ENCODE assay signal across 7 mouse cellular contexts in genomic region chr8:84902920-84903661, GRCm38 (mm10). TPM values are rescaled to one million over a fixed set of nuclear protein-coding genes. Genes with fewer than 3 reads are reported as not detected.
DNase-seq lines count a peak whose midpoint lies in the region; ATAC-seq lines count a peak whose summit lies in the region.

No protein-coding gene starts in this region.

- H3K9me3 ChIP-seq in embryonic facial prominence, embryonic 11.5 days (replicated peaks; ENCODE audit: control insufficient read depth, low read length), result no peaks in the 10 kb centered on the region
- no peaks in the 10 kb centered on the region for H3K9me3 ChIP-seq in limb, embryonic 10.5 days (replicated peaks)
- no peaks in the 10 kb centered on the region for H3K9me3 ChIP-seq in midbrain, embryonic 12.5 days

- peak overlapping the region; percentile 61 for H3K4me3 ChIP-seq in embryonic facial prominence, embryonic 11.5 days (ENCODE audit: low read depth, low read length)
- H3K4me3 ChIP-seq in limb, embryonic 10.5 days, result peak overlapping the region; percentile 75
- H3K4me3 ChIP-seq in midbrain, embryonic 12.5 days, result peak overlapping the region; percentile 56

- H3K36me3 ChIP-seq in embryonic facial prominence, embryonic 11.5 days (replicated peaks; ENCODE audit: control insufficient read depth, insufficient read depth, low read depth, low read length), result no peaks in the 10 kb centered on the region
- H3K36me3 ChIP-seq in limb, embryonic 10.5 days, result no peaks in the 10 kb centered on the region
- no peaks in the 10 kb centered on the region for H3K36me3 ChIP-seq in midbrain, embryonic 12.5 days

- peak; percentile 92 for DNase-seq in adrenal gland, postnatal 25 days
- DNase-seq in embryonic facial prominence, embryonic 11.5 days (ENCODE audit: low spot score), result peak; percentile 91
- peak; percentile 99 for DNase-seq in heart, adult 11 months
- DNase-seq in kidney, adult 18-20 months, result peak; percentile 97
- DNase-seq in limb, embryonic 10.5 days (ENCODE audit: low spot score), result peak; percentile 94
- peak; percentile 77 for DNase-seq in skeletal muscle tissue, adult 2 months (ENCODE audit: low read depth, low spot score)

- H3K4me1 ChIP-seq in embryonic facial prominence, embryonic 11.5 days (ENCODE audit: control insufficient read depth, insufficient read depth, low read length), result no peaks in the 10 kb centered on the region
- H3K4me1 ChIP-seq in limb, embryonic 10.5 days, result peaks cover 19% of the 10 kb centered on the region
- H3K4me1 ChIP-seq in midbrain, embryonic 12.5 days, result peaks cover 15% of the 10 kb centered on the region

- H3K27me3 ChIP-seq in embryonic facial prominence, embryonic 11.5 days (ENCODE audit: control insufficient read depth, insufficient read depth, low read length), result no peaks in the 10 kb centered on the region
- H3K27me3 ChIP-seq in limb, embryonic 10.5 days (ENCODE audit: low read depth, poor library complexity, severe bottlenecking), result peaks cover 37% of the 10 kb centered on the region
- H3K27me3 ChIP-seq in midbrain, embryonic 12.5 days, result peaks cover 59% of the 10 kb centered on the region

- H3K27ac ChIP-seq in embryonic facial prominence, embryonic 11.5 days (replicated peaks; ENCODE audit: low read depth, low read length), result 0 out of 2 replicates have a peak overlapping the region, but pooled peaks have one; percentile 38
- peak overlapping the region; percentile 87 for H3K27ac ChIP-seq in limb, embryonic 10.5 days
- H3K27ac ChIP-seq in midbrain, embryonic 12.5 days (replicated peaks), result no peak overlapping the region

- peak overlapping the region; percentile 80 for H3K9ac ChIP-seq in embryonic facial prominence, embryonic 11.5 days (replicated peaks; ENCODE audit: low read length)
- peak overlapping the region; percentile 60 for H3K9ac ChIP-seq in midbrain, embryonic 12.5 days (replicated peaks)

- WGBS in embryonic facial prominence, embryonic 11.5 days, result under 1% methylated on average over 67 of the region's 68 CpGs
- WGBS in limb, embryonic 10.5 days, result under 1% methylated on average over 68 of the region's 68 CpGs
- under 1% methylated on average over 68 of the region's 68 CpGs for WGBS in midbrain, embryonic 12.5 days

- peak overlapping the region; percentile 97 for H3K4me2 ChIP-seq in embryonic facial prominence, embryonic 11.5 days (ENCODE audit: low read depth, low read length)
- peak overlapping the region; percentile 92 for H3K4me2 ChIP-seq in midbrain, embryonic 12.5 days (replicated peaks)

- peak; percentile 76 for ATAC-seq in embryonic facial prominence, embryonic 11.5 days (replicated peaks; ENCODE audit: insufficient number of reproducible peaks, low FRiP score, low TSS enrichment, low read depth)
- ATAC-seq in midbrain, embryonic 12.5 days (ENCODE audit: low FRiP score, low read depth), result peak; percentile 86

RNA-seq across cellular contexts. Expression of gene Klf1, which starts 1.4 kb away (rescaled TPM):
- total RNA-seq in adrenal gland, postnatal 25 days (2021), result 0.27 TPM in 1 of 2 replicates, not detected in the other
- polyA plus RNA-seq in embryonic facial prominence, embryonic 11.5 days (2014; fragmentation: Nextera tagmentation; extraction: Ambion mirVana), result 11.1 and 14.4 TPM in 2 replicates
- polyA plus RNA-seq in limb, embryonic 10.5 days (2016; fragmentation: Nextera tagmentation; extraction: Ambion mirVana), result 14.0 and 18.7 TPM in 2 replicates
- 4.3 and 4.5 TPM in 2 replicates for polyA plus RNA-seq in midbrain, embryonic 12.5 days (2016; fragmentation: Nextera tagmentation; extraction: Ambion mirVana)

RNA-seq across cellular contexts. Expression of gene Dnase2a, which starts 5.3 kb away (rescaled TPM):
- 13.6 and 14.6 TPM in 2 replicates for total RNA-seq in adrenal gland, postnatal 25 days (2021)
- polyA plus RNA-seq in embryonic facial prominence, embryonic 11.5 days (2014; fragmentation: Nextera tagmentation; extraction: Ambion mirVana), result 5.5 and 7.2 TPM in 2 replicates
- 6.4 and 8.2 TPM in 2 replicates for polyA plus RNA-seq in limb, embryonic 10.5 days (2016; fragmentation: Nextera tagmentation; extraction: Ambion mirVana)
- polyA plus RNA-seq in midbrain, embryonic 12.5 days (2016; fragmentation: Nextera tagmentation; extraction: Ambion mirVana), result 8.9 and 9.4 TPM in 2 replicates

RNA-seq across cellular contexts. Expression of gene Gcdh, which starts 9.4 kb away (rescaled TPM):
- total RNA-seq in adrenal gland, postnatal 25 days (2021), result 47.7 and 59.5 TPM in 2 replicates
- polyA plus RNA-seq in embryonic facial prominence, embryonic 11.5 days (2014; fragmentation: Nextera tagmentation; extraction: Ambion mirVana), result 40.3 and 40.5 TPM in 2 replicates
- polyA plus RNA-seq in limb, embryonic 10.5 days (2016; fragmentation: Nextera tagmentation; extraction: Ambion mirVana), result 44.5 and 54.2 TPM in 2 replicates
- polyA plus RNA-seq in midbrain, embryonic 12.5 days (2016; fragmentation: Nextera tagmentation; extraction: Ambion mirVana), result 33.1 and 33.9 TPM in 2 replicates

RNA-seq across cellular contexts. Expression of gene Syce2, which starts 31.2 kb away (rescaled TPM):
- total RNA-seq in adrenal gland, postnatal 25 days (2021), result 10.6 and 13.9 TPM in 2 replicates
- polyA plus RNA-seq in embryonic facial prominence, embryonic 11.5 days (2014; fragmentation: Nextera tagmentation; extraction: Ambion mirVana), result 89.2 and 89.9 TPM in 2 replicates
- 92.8 and 99.5 TPM in 2 replicates for polyA plus RNA-seq in limb, embryonic 10.5 days (2016; fragmentation: Nextera tagmentation; extraction: Ambion mirVana)
- 42.1 and 44.9 TPM in 2 replicates for polyA plus RNA-seq in midbrain, embryonic 12.5 days (2016; fragmentation: Nextera tagmentation; extraction: Ambion mirVana)

RNA-seq across cellular contexts. Expression of gene Mast1, which starts 34.1 kb away (rescaled TPM):
- total RNA-seq in adrenal gland, postnatal 25 days (2021), result 1.3 and 3.0 TPM in 2 replicates
- 2.8 and 3.9 TPM in 2 replicates for polyA plus RNA-seq in embryonic facial prominence, embryonic 11.5 days (2014; fragmentation: Nextera tagmentation; extraction: Ambion mirVana)
- 0.09 and 0.16 TPM in 2 replicates for polyA plus RNA-seq in limb, embryonic 10.5 days (2016; fragmentation: Nextera tagmentation; extraction: Ambion mirVana)
- 29.3 and 34.3 TPM in 2 replicates for polyA plus RNA-seq in midbrain, embryonic 12.5 days (2016; fragmentation: Nextera tagmentation; extraction: Ambion mirVana)
